Mouse (Mus musculus) megakaryocyte-erythroid progenitor cell, adult 5-6 weeks (primary cell): Measurements from ENCODE around the gene Tcp11x2. TPM values are rescaled to one million over a fixed set of nuclear protein-coding genes. Genes with fewer than 3 reads are reported as not detected.

Experiments
- ATAC-seq: replicated peaks from 2 replicates; pipeline ENCODE4 v1.8.0; 2016; ENCODE audit warnings: mild to moderate bottlenecking, inconsistent platforms; ENCODE audit not compliant: severe bottlenecking, poor library complexity, low FRiP score, low TSS enrichment
- total RNA-seq, 2 experiments: library from RNA; stranded (forward) in 1 of 2; stranded (reverse) in 1 of 2; fragments of 200-1000, 215-1000 nt in 1 of 2; fragments of >200 nt in 1 of 2; fragmentation: Nextera tagmentation in 1 of 2; gene quantifications; 2 replicates each; pipeline ENCODE4 v1.2.3; 2014 to 2017

Gene Tcp11x2
- not detected in 2 replicates for total RNA-seq (2014; fragmentation: Nextera tagmentation)
- not detected in 2 replicates for total RNA-seq (2017)

DNA sequence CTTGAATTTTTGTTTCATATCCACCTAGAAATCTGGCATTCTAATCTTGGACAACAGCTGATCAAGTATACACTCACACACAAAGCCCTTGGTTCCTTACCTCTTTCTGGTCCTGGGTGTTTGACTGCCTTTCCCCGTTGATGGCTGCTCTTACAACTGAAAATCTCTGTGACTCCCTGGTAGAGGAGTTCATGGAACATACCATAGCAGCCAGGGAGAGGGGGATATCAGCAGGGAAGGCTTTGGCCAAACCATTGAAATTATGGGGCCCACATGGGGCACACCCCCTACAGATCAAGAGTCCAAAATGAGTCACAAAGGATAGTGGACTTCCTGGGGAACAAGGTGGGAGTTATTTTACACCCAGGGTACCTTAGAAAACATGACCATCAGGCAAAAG, at the start of gene Tcp11x2:
Tcp11x2 (minus strand) TSS at position 158 of the 400 bp plus-strand sequence.
- no peak for ATAC-seq

DNA sequence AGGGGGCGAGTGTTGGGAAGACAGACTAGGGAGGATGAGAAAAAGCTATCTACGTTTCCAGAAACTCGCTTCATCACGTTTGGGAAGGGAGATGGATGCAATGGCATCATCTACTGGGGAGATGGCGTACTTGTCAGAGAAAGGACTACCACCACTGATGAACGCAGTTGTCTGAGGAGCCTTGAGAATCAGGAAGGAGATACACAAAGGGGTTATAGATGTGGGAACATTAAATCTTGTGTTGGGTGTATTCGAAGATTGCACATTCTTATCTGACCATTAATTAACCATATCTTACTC, 49.4 kb upstream of the Tcp11x2 start:
- peak; percentile 56 for ATAC-seq

GRCm38 (mm10) chrX:135742304-135743055, 48.9 kb upstream of the Tcp11x2 start, which contains the start of the genes Armcx5 and Gprasp1:
Gene Armcx5, plus strand, starts transcription at chrX:135742733.
Gene Gprasp1, plus strand, starts transcription at chrX:135742733.
- peak; percentile 100 for ATAC-seq

DNA sequence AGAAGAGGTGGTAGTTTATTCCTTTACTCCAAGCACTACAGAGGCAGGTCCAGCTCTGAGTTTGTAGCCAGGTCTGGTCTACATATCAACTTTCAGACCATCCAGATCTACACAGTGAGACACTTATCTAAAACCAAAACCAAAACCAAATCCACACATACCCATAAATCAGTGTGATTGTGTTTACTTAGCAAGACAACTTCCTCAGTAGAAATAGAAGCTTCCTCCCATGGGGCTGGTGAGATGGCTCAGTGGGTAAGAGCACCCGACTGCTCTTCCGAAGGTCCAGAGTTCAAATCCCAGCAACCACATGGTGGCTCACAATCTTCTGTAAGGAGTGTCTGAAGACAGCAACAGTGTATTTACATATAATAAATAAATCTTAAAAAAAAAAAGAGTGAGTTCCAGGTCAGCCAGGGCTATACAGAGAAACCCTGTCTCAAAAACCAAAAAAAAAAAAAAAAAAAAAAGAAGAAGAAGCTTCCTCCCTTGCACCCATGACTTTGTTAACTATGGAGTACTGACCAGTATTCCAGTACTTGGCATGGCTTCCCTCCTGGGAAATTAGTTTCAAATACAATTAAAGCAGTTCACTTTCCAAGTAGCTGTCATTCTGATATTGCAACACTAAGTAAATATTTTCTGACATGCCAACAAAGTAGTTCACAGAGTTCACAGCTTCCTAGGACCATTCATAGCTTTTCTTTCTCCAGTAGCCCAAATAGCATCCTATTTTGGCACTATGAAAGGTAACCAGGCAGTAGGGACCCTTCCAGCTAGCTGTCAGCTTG, 45.3 kb upstream of the Tcp11x2 start:
- ATAC-seq, result no peak

- no peak for ATAC-seq
These were observed 31.6 kb upstream of the Tcp11x2 start, which contains the start of gene Tmsb15a for GRCm38 (mm10) chrX:135725161-135725560. Gene Tmsb15a, minus strand, starts transcription at chrX:135725261.

GRCm38 (mm10) chrX:135712845-135713244, 19.3 kb upstream of the Tcp11x2 start:
- ATAC-seq, result no peak

GRCm38 (mm10) chrX:135704349-135704748, 10.8 kb upstream of the Tcp11x2 start:
- no peak for ATAC-seq

DNA sequence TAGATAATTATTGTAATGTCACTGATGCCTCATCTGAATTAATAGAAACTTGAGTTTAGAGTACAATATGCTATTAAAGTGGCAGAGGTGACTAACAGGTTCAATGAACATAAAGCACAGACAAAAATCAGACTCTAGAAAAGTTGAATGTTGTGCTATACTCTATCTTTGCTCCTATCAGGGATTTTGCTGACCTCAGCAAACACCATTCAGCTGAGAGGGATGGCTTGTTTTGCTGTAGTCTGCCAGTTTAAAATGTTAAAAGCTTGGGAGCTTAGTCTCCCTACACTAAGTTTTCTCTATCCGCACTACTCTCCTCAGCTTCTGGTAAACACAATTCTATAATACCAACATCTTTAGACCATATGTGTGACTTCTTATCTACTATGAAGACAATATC, 9.5 kb upstream of the Tcp11x2 start:
- ATAC-seq, result no peak

GRCm38 (mm10) chrX:135687802-135688201, 5.8 kb downstream of the Tcp11x2 start:
- no peak for ATAC-seq

DNA sequence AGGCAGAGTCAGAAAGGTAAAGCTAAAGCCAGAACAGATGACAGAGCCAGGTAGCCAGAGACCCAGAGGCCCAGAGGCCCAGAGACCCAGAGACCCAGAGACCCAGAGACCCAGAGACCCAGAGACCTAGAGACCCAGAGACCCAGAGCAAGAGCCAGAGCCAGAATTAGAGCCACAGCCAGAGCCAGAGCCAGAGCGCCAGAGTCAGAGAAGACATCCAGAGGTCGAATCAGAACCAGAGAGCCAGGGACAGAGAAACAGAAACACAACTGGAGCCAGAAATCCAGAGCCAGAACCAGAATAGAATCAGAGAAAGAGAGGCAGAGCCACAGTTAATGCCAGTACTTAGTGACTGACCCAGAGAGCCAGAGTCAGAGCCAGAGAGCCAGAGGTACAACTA, 11.7 kb downstream of the Tcp11x2 start:
- no peak for ATAC-seq

- ATAC-seq, result no peak; the same call in 1 of the 2 replicates
These were observed 41.3 kb downstream of the Tcp11x2 start for GRCm38 (mm10) chrX:135652173-135652772.

- ATAC-seq, result no peak
These were observed 66.0 kb downstream of the Tcp11x2 start, which contains the start of gene Prame for GRCm38 (mm10) chrX:135627605-135628004. Gene Prame, minus strand, starts transcription at chrX:135627705.

Other genes with a start within 250 kb of the Tcp11x2 start
- gene AV320801, start 199.2 kb downstream of the Tcp11x2 start, total RNA-seq (2014; fragmentation: Nextera tagmentation), result not detected in 2 replicates
- not detected in 2 replicates for gene AV320801, start 199.2 kb downstream of the Tcp11x2 start, total RNA-seq (2017)
- gene Nxf7, start 95.0 kb downstream of the Tcp11x2 start, total RNA-seq (2014; fragmentation: Nextera tagmentation), result not detected in 2 replicates
- gene Nxf7, start 95.0 kb downstream of the Tcp11x2 start, total RNA-seq (2017), result not detected in 2 replicates
- gene Prame, start 66.1 kb downstream of the Tcp11x2 start, total RNA-seq (2014; fragmentation: Nextera tagmentation), result not detected in 2 replicates
- not detected in 2 replicates for gene Prame, start 66.1 kb downstream of the Tcp11x2 start, total RNA-seq (2017)
- gene Tmsb15a, start 31.5 kb upstream of the Tcp11x2 start, total RNA-seq (2014; fragmentation: Nextera tagmentation), result not detected in 2 replicates
- gene Tmsb15a, start 31.5 kb upstream of the Tcp11x2 start, total RNA-seq (2017), result not detected in 2 replicates
- 6.1 and 6.7 TPM in 2 replicates for gene Armcx5, start 48.9 kb upstream of the Tcp11x2 start, total RNA-seq (2014; fragmentation: Nextera tagmentation)
- 2.0 and 4.6 TPM in 2 replicates for gene Armcx5, start 48.9 kb upstream of the Tcp11x2 start, total RNA-seq (2017)
- 12.3 and 17.8 TPM in 2 replicates for gene Gprasp1, start 48.9 kb upstream of the Tcp11x2 start, total RNA-seq (2014; fragmentation: Nextera tagmentation)
- 18.0 and 34.3 TPM in 2 replicates for gene Gprasp1, start 48.9 kb upstream of the Tcp11x2 start, total RNA-seq (2017)
- 15.2 and 26.2 TPM in 2 replicates for gene Bhlhb9, start 103.8 kb upstream of the Tcp11x2 start, total RNA-seq (2014; fragmentation: Nextera tagmentation)
- gene Bhlhb9, start 103.8 kb upstream of the Tcp11x2 start, total RNA-seq (2017), result 26.1 and 32.1 TPM in 2 replicates
- gene Gprasp2, start 145.2 kb upstream of the Tcp11x2 start, total RNA-seq (2014; fragmentation: Nextera tagmentation), result 0.52 and 1.5 TPM in 2 replicates
- 0.80 and 6.5 TPM in 2 replicates for gene Gprasp2, start 145.2 kb upstream of the Tcp11x2 start, total RNA-seq (2017)